Mouse (Mus musculus) left cerebral cortex, postnatal 4 days (tissue): ENCODE data around the gene Galns. TPM values are rescaled to one million over a fixed set of nuclear protein-coding genes. Genes with fewer than 3 reads are reported as not detected.

Experiments used
- DNase-seq: peaks from one replicate; pipeline ENCODE4 v3.0.0-alpha.2; 2022
- intact Hi-C: fragments of 180-260 bp; cut with DNase I; formaldehyde crosslinking; loops from one replicate; pipeline ENCODE4 v1.15.1; 2025
- total RNA-seq, 2 experiments: library from RNA; stranded (reverse); gene quantifications; 2 replicates each; pipeline ENCODE4 v1.2.3; 2021

Gene Galns
- total RNA-seq = 10 to 100 TPM; 10.3 to 10.7 TPM

DNA sequence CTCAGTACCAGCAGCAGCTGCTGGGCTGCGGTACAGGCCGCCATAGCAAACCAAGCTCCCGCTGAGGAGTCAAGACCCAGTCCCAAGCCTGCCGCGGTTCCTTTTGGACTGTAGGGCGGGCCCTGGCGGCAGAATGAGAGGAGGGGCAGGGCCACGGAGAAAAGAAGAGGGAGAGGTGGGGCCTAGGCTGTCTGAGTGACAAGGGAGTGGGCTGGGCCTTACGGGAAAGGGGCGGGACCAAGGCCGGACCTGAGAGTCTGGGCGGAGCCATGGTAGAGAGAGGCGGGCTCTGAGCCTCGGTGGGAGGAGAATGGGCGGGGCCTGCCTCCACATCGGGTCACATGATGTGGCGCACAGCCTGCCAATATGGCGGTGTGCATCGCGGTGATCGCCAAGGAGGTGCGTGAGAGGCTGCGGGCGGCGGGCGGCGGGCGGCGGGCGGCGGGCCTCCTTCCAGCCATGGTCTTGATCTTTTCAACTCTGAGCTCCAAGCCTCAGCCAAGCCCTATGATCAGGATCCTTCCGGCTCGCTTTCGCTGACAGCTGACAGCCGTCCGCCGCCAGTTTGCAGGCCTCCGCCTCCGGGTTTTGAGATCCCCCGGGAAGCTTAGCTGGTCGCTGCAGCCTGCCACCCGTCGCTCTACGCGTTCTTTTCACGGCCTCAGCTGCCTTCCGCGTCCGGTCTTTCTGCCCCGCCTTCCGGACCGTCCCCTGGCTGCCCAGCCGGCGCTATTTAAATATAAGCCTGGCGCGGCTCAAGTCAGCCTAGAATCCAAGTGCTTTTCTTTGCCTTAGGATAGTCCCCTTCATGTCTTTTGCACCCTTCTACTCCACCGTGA is at the start of gene Galns, which contains the start of gene Trappc2l:
Gene Galns (minus strand): TSS at position 169 of the 839 bp plus-strand sequence.
Gene Trappc2l (plus strand): TSS at position 346 of the 839 bp plus-strand sequence.
- peak; percentile 96 for DNase-seq
- intact Hi-C loops = no loop called here

DNA sequence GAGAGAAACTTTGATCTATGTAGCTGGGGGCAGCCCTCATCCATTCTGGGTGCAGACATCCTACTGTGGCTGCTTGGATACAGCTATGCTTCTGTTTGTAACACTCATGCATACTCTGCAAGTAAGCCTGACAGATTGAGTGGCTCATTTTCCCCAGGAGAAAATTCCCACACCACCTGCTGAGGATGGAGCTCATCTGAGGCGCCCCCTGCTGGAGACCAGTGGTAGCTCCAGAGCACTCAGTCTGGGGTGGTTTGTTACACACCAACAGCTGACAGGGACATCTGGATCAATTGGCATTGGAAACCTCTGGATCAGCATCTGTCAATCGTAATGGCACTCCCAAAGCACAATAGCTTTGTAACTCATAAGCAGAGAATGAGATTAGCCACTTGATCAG is 48.8 kb upstream of the Galns start:
- intact Hi-C loops = no loop called here
- no peak for DNase-seq

DNA sequence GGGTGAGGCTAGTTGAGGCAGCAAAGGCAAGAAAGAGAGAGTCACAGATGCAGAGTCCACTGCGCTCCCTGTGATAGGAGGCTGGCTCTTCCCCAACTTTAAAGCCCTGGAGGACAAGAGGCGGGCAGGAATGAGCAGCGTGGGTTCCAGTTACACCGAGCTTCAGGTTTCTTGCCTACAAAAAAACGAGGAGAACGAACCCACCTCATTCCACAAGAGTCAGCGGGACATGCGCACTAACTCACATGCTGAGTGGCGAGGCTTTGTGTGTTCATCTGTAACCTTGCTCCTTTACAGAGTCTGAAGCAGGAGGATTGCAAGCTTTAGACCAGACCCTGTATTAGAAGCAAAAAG is 47.5 kb upstream of the Galns start:
- intact Hi-C loops = no loop called here
- DNase-seq = no peak

DNA sequence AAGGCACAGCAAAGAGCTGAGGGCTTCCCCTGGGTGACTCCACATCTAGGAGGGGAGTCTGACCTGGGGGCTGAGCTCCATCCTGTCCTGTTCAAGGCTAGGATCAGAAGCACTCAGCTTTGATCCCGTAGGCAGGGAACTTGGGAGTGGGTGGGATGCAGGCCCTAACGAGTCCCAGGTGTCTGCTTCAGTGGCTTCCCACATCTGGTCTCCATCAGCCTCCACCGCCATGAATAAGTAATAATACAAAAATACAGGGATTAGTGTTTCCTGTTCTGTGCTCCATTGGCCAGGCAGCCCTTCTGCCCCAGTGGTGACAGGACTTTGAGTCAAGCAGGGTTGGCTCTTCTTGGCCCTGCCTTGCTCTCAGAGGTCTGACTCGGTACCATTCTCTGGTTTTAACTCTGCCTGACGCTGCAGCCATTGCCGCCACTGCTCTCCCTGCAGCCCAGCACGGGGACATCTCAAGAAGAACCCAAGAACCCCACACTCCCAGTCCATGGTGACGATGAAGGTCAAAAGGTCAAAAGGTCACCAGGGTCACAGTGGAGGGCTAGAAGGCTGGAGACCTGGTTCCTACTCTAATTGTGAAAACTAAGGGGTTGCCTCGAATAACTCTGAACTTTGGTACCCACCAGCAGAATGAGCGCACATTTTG is 47.0 kb upstream of the Galns start:
- intact Hi-C loops = no loop called here
- no peak for DNase-seq

DNA sequence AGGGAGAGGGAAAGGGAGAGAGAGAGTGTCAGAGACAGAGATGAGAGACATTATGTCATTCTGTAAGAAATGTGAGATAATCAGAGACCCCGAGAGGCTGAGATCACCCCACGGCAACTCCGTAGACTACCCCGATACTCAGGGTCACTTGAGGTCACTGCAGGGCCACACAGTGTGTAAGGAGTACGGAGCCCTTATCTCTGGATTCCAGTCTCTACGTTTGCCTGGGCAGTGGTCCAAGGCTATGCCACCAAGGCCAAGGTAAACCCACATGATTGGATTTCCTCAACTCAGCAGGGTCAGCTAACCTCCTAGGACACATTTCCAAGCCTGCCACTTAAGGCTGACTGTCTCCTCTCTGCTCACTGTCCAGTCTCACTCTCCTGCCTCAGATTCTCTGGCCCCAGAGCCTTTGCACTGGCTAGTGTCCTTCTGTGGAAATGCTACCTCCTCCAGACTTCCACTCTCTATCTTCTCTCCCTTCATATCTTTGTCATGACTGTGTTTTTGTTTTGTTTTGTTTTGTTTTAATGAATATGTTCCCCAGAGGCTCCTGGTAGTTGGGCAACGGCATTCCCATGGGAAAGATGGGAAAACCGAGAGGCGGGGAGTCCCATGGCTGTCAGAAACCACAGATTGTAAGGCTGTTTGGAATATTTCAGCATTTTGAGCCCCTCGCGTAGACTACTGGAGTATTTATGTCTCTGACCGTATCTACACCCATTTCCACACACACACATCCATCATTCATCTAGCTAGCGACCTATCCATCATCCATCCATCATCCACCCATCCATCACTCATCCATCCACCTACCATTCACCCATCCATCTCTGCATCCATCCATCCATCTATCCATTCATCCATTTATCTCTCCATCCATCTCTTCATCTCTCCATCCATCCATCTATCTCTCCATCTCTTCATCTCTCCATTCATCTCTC is 45.1 kb upstream of the Galns start:
- intact Hi-C loops = no loop called here
- DNase-seq = no peak

DNA sequence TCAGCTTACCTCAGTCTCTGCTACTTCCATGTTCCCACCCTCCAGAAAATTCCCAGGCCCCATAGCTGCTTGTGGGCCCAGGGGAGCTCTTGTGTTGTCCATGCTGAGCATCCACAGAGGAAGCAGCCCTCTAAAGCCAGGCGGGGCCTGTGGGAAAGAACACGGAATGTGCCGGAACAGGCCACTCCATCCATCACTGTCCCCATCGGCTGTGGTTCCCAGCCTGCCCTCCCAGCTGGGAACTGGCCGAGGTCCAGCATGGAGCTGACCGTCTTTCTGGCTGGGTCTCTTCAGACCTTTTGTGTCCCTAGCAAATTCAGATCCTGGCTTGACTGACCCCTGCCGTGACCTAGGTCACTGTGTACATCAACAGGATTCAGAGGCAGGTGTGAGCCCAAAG is 43.5 kb upstream of the Galns start:
- DNase-seq = no peak
- intact Hi-C loops = no loop called here

DNA sequence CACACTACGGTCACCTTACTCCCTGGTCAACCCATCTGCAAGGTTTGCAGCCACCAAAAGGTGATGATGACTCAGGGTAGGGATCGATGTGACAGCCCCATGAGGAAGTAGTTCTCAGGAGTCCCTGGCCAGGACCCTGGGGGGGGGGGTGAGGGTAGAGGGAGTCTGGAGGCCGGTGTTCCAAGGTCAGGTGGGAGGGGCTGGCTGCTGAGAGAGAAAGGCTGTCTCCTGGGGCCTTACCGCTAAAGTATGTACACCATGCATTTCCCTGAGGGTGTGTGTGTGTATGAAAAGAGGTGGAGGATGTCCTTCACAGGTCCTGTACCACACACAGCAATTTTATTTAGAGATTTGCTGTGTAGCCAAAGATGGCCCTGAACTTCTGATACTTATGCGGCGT is 41.4 kb upstream of the Galns start:
- no peak for DNase-seq

DNA sequence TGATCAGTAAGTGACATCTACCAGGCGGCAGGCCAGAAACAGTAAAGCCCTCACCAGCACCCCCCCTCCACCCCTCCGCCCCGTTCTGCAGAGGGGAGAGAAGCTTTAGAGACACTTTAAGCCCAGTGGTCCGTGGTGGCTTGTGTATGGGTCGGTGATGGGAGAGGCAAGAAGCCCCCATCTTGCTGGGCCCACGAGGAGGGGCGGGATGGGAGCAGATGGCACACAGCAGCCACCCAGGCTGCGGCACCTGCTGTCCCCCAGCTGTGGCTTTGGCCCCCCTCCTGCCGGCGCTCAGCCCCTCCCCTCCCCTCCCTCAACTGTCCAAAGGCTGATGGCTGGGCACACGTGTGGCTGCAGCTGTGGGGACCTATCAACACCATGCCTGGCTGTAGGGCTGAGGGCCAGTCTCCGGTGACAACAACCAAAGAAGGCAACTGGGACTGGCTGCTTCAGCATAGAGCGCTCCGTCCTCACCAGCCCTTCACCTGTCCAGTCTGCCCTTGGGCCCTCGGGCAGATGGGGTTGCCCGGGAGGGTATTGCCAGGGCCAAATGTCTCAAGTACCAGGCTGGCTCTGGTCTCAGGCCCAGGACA is 40.2 kb upstream of the Galns start:
- peak; percentile 75 for DNase-seq
- intact Hi-C loops = no loop called here

More for the DNA sequence above, 41.4 kb upstream of the Galns start:
- intact Hi-C loops = no loop called here

DNA sequence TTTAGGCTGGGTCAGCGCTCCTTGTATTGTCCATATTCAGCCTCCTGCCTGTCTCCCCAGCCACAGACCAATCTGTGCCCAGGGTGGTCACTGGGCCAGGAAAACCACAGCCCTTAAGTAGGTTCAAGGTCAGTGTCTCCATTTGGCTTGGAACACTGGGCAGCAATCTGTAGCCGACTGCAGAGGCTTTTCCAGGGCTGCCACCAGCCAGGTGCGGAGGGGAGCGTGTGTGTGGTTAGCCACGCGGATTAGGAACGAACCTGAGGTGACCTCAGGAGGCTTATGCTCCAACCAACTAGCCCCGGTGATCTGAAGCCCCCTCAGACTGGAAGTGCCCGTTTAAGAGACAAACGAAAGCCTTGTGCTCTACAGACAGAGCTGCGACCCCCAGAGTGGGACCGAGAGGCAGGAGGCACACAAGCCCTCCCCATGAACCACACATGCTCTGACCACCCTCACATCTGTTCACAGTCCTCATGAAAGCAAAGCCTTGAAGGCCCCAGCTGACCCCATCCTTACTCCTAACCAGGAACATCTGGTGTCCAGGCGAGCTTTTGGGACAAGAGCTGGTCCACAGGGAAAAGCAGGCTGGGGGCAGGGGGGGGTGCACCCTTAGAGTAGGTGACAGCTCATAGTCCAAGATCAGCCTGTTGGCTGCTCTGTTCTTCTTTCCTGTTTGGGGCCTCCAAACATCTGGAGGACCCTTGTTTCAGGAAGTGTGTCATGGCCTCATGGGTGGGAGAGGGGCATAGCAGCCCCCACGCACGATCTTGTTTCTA is 37.1 kb upstream of the Galns start:
- no peak for DNase-seq
- intact Hi-C loops = no loop called here

DNA sequence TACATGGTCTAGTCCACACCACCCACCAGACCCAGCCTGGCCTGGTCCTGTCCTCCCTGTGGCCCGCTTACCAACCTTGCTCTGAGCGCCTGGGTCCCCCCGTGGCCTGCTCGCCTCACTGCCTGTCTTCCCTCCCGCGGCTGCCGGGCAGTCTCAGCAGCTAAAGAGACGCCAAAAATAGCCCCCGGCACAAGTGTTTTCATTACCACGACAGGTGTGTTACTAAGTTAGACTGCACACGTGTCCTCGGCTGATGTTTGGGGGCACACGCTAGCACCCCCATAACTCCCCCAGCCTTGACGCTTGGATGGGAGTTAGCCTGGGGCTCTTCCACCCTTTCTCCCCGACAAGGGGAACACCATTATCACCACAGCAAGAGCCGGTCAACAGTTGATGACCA is 35.1 kb upstream of the Galns start:
- intact Hi-C loops = no loop called here
- no peak for DNase-seq

DNA sequence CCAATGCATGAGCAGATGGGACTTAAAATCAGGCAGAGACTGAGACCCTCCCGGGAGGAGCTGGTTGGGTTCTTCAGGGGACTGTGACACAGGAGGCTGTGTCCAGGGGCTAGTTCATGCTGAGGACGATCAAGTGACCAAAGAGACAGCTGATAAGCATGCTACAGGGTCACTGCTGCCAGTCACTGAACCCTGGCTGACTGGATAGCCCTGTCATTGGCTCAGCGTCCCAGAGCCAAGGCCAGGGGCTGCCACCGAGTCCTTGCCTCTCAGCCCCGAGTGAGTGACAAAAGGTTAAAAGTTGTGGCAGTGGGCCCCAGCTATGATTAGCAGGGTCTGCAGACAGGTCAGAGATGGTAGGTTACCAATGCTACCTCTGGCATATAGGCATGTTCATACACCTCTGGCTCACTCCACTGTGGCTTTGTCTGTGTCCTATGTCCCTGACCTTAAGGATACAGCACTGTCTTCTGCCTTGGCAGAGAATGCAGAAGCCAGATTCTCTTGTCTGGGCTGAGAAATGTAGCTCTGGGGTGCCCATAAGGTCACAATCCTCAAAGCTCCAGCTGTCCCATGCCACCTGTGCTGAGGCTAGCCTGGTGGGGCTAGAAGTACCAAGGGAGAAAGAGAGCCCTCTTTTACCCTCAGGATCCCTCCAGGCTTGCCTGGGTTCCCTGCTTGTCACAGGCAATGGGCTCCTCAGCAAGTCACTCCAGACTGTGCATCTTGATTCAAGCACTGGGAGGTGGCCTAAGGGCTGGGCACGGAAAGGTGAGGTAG is 33.1 kb upstream of the Galns start:
- intact Hi-C loops = no loop called here
- DNase-seq = no peak

DNA sequence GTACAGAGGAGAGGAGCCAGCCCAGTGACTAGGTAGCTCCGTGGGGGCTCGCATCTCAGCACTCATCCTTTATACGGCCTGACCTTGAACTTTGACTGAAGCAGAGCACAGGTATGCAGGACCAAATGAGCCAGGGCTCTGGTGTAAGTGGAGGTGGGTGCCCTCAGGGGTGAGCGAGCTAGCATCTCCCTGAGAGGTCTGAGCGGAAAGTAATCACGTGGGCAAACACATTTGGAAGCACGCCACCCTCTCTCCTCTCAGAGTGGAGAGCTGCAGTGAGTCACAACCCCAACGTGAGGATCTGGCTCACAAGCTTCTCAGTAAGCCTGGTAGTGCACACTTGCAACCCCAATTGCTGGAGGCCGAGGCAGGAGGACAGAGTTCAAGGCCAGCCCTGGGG is 30.8 kb upstream of the Galns start:
- DNase-seq = no peak

DNA sequence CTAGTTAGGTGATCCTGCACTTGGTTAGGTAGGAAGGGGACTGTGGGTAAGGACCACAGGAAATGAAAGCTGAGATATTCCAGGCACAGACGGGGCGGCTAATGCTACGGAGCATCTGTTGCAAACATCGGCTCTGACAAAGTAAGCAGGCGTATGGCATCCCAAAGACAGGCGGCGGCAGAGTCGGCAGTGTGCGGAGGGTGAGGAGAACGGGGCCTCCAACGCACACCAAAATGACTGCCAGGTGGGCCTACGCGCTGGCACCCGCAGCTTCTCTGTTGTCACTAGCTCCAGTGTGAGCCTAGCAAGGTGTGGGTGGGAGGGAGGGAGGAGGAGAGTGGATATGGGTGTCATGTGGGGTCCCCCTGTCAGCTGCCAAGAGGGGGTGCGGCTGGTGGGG is 30.1 kb upstream of the Galns start:
- DNase-seq = no peak
- intact Hi-C loops = no loop called here

More for the DNA sequence above, 30.8 kb upstream of the Galns start:
- intact Hi-C loops = no loop called here

DNA sequence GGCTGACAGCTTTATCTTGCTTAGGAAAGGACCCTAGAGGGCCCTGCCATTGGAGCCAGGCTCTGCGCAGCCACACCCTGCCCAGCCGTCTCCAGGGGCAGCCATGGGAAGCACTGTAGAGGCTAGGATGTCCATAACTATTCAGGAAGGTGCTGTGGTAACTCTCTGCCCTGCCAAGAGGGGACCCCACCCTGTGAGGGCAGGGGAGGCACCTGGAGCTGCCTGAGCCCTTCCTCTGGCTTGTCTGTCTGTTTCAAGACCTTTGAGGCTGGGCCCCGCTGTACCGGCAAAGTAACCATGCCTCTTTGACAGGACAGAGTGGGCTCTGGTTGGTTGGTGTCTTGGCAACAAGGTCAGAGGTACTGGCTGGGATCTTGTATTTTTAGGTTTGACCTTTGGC is 29.6 kb upstream of the Galns start:
- DNase-seq = no peak
- intact Hi-C loops = no loop called here

DNA sequence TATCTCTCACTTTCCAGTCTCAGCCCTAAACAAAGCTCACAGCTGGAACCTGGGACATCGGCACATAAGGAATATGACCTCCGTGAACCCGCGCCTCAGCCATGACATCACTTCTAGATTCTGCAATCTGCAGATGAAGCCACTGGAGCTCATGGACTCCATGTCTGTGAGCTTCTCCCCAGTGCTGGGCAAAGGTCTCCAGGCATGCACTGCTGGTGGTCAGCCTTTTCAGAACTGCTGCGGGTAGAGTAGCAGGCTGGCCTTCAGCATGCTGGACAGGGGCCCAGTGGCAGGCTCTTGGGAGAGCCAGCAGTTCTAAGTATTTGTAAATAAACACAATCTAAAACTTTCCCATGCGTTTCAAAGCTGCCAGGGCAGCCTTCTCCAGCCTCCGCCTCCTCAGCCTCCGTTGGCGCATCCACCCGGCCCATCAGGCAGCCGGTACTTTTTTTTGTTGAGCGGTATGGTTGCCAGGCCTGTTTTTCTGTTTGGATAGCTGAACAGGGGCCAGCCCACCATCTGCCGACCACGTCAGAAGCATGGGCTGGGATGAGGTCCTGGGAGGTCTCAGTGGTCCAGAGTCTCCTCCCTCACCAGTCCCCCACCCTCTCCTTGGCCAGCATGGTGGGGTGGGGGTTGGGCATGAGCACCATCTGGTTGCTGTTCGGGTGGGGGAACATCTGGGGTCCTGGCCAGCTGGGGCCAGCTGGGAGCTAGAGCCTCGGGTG is 28.4 kb upstream of the Galns start:
- intact Hi-C loops = loop anchor here (5.0 kb wide), 1 partner anchor 183 kb away; no protein-coding TSS in a partner anchor
- DNase-seq = peak; percentile 95

DNA sequence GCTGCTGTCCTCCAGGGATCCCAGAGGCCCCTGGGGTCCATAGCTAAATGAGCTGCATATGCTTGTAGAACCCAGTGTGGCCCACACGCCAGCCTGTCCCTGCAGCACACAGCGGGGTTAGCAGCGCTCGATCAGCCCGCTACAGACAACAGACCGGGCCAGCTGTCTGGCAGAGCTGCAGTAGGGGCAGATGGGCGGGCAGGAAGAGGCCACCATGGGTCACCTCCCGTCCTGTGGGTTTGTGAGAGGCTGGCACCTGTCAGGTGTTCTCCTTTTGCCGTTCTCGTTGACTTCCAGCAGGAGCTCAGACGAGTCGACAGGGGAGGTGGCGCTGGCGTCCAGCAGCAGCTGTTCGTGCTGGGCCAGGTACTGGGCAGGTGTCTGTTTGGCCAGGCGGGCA is 27.3 kb upstream of the Galns start:
- DNase-seq = peak; percentile 78
- intact Hi-C loops = loop anchor here (5.0 kb wide), 1 partner anchor 184 kb away; no protein-coding TSS in a partner anchor

DNA sequence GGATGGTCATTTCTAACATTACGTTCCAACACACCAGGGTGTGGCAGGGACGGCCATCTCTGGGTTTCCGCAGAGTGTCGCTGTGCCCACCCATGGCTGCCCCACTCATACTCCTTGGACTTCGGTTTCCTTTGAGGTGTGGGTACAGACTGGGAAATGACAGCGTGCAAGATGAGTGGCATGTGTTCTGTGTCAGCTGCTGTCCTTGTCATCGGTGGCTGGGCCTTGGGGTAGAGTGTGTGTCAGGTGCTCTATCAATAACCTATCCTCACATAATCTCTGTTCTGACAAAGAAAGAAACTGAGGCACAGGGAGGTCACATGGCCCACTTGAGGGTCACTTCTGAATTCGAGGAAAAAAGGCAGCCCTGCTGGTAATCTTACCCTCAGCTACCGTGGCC is 26.0 kb upstream of the Galns start:
- intact Hi-C loops = loop anchor here (5.0 kb wide), 1 partner anchor 185 kb away; no protein-coding TSS in a partner anchor
- no peak for DNase-seq

DNA sequence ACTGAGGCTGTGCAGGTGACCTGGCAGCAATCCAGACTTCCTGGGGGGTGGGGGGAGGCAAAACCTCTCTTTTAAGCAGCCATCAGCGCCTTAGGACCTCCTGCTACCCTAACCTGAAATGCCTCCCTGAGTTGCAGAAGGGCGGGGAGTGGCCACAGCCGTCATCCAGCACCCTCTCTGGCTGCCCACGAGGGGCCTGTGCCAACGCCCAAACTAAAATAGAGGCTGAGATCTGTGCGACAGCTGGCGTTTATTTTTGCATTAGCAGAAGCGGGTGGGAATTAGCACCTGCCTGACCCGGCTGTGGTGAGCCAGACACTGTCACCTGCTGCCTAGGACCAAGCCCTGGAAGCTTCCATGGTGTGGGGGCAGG is 25.5 kb upstream of the Galns start:
- no peak for DNase-seq

More for the DNA sequence above, 25.5 kb upstream of the Galns start:
- intact Hi-C loops = loop anchor here (5.0 kb wide), 1 partner anchor 186 kb away; no protein-coding TSS in a partner anchor
